Mouse (Mus musculus): ENCODE measurements around the gene Ccdc181. TPM values are rescaled to one million over a fixed set of nuclear protein-coding genes. Genes with fewer than 3 reads are reported as not detected.

The Ccdc181 gene
- total RNA-seq (2023): 6.0 to 8.0 TPM (median 7.2 TPM) in 4 replicates

DNA sequence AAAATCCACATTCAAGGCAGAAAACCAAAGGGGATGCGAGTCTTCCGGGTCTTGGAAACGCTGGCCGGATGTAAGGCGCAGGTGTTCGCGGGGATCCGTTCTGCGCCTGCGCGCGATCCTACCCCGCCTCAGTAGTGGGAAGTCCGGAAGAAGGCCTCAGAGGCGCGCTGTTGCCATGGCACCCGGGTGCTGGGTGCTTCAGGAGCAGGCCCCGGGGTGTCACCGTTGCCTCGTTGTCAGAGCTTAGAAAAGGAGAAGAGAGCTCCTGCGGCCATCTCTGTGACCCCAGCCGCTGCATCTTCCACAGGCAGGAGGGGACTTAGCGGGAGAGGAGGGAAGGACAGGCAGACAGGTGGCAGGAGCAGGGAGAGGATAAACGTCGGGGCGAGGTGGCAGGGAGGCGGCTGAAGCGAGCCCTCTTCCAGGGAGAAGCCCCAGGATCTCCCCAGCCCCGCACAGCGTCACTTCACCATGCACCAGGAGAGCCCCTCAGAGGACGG lies at the start of gene Ccdc181:
Gene Ccdc181 (plus strand): TSS at position 131 of the 500 bp plus-strand sequence.

DNA sequence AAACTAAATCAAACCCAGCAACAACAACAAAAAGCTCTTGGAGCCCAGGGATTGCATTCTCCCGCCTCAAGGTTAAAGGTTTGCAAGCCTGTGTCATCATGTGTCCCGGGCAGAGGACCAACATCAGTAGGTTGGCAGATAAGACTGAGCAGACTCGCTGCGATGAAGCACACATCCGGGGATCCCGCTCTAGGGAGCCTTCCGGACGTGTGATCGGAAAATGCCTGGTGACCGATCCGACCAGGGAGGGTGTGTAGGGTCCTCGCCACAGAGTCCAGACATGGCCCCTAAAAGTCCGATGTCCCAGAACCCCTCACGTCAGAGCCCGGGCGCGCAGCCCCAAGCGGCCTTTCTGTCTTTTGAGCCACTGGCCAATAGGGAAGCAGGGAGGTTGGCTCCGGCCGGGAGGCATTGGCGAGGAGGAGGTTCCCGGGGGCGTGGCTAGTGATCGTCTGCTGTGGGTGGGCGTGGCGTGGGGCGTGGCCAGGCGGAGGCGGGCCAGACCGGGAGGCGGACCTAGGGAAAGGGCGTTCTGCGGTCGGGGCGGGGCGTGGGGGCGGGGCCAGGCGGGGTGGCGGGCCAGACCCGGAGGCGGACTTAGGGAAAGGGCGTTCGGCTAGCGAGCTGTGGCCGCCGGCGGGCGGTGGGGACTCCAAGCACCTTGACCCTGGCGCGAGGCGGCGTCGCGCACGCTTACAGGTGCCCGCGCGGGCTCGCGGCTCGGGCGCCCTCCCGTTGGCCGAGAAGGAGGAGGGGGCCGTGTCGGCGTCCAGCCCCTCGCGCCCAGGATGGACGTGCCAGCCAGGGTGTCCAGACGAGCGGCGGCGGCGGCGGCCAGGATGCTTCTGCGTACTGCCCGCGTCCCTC lies 26.7 kb upstream of the Ccdc181 start, which contains the start of gene Slc19a2:
Gene Slc19a2 (plus strand): TSS at position 582 of the 867 bp plus-strand sequence.

DNA sequence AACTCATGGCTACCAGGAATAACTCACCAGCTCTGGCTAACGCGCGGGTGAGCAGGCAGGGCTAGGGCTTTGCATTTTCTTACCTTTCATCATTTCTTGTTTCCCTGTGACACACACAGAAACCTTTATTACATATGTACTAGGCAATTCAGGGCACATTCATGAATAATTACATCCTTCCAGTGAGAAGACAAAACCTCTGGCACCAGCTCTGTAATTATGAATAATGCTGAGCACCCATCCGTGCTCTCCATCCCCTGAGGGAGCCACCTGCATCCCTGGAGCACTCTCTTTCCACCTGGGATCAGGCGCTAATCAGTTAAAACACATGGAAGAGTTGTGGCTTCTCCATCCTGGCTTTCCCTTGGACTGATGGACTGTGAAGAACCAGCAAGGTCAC lies 28.4 kb downstream of the Ccdc181 start, which contains the start of gene Nme7:
Gene Nme7 (plus strand): TSS at position 301 of the 400 bp plus-strand sequence.

DNA sequence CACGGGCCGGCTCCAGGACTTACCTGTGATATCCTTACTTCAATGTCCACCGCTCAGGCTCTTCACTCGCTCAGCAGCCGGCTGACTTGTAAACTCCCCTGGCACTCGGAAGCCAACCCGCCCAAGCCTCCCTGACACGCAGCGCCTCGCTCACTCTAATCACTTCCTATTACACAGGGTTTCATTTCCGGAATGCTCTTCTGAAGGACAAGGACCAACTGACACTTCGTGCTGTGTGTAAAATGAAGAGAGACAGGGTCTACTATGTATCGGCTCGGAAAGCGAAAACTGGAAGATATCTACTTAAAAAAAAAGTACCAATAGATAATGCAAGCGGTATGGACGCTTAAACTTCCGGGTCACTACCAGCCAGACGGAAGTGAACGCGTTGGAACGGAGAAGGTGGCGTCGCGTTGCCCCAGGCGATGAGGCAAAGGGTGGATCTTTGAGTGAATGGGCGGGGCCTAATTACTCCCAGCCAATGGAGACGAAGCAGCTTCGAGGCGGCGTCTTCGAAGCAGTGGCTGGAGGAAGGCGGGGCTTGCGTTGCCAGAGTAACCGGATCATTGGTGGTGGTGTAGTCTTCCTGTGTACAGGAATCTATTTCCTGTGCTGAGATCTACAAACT lies 31.9 kb downstream of the Ccdc181 start, which contains the start of gene Blzf1:
Gene Blzf1 (minus strand): TSS at position 366 of the 628 bp plus-strand sequence.

Other genes starting within 250 kb of the Ccdc181 start
- not detected in 4 replicates for gene Sele, start 227.4 kb upstream of the Ccdc181 start, total RNA-seq (2023)
- gene Sell, start 213.6 kb upstream of the Ccdc181 start, total RNA-seq (2023): 564 to 577 TPM (median 571 TPM) in 4 replicates
- gene Selp, start 160.3 kb upstream of the Ccdc181 start, total RNA-seq (2023): 0.72 to 1.8 TPM (median 1.4 TPM) in 4 replicates
- gene F5, start 123.7 kb upstream of the Ccdc181 start, total RNA-seq (2023): 0.37 to 0.61 TPM (median 0.46 TPM) in 4 replicates
- gene Slc19a2, start 26.5 kb upstream of the Ccdc181 start, total RNA-seq (2023): 5.6 to 10.3 TPM (median 8.2 TPM) in 4 replicates
- 7.0 to 10.7 TPM (median 8.8 TPM) in 4 replicates for gene Nme7, start 28.5 kb downstream of the Ccdc181 start, total RNA-seq (2023)
- gene Blzf1, start 31.9 kb downstream of the Ccdc181 start, total RNA-seq (2023): 17.8 to 22.9 TPM (median 20.8 TPM) in 4 replicates
- 10.3 to 15.2 TPM (median 13.8 TPM) in 4 replicates for gene Atp1b1, start 182.8 kb downstream of the Ccdc181 start, total RNA-seq (2023)